Mouse (Mus musculus) T-cell, adult 2 months (primary cell): ENCODE measurements at regions not wholly inside any gene's neighbourhood (a gene's known extent, or its start where the extent isn't known, plus 50 kb on each side); places are given as distances from the start of the nearest gene placed in this dataset.

Source experiments
- DNase-seq: peaks from one replicate; pipeline ENCODE4 v3.0.0; 2022; ENCODE audit warnings: low spot score

- no peak for DNase-seq
These were observed 78.8 kb upstream of the Tle3 start for GRCm38 (mm10) chr9:61293223-61293985.

GRCm38 (mm10) chr9:61295001-61295400 is 77.2 kb upstream of the Tle3 start:
- DNase-seq: no peak

- DNase-seq: no peak
These were observed 75.7 kb upstream of the Tle3 start for GRCm38 (mm10) chr9:61296311-61296947.

DNA sequence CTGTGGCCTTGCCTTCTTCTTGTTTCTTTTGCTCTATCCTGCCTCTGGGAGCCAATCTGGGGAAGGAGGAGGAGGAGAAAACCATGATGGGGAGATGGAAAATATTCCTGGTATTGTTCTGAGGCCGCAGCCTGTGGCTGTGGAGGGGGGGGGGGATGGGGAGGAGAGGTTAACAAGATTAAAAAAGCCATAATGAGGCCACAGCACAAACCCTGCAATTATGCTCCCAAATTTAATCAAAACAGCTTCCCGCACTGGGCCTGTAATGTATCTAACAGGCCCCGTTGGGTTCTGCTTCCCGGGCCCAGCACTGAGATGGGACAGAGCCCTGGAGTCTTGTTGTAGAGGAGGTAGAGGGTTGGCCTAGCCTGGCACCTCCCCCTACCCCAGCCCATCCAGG is 74.8 kb upstream of the Tle3 start:
- DNase-seq: no peak

GRCm38 (mm10) chr9:61299873-61300560 is 72.1 kb upstream of the Tle3 start:
- DNase-seq: no peak

GRCm38 (mm10) chr9:61301070-61301469 is 71.1 kb upstream of the Tle3 start:
- DNase-seq: no peak

DNA sequence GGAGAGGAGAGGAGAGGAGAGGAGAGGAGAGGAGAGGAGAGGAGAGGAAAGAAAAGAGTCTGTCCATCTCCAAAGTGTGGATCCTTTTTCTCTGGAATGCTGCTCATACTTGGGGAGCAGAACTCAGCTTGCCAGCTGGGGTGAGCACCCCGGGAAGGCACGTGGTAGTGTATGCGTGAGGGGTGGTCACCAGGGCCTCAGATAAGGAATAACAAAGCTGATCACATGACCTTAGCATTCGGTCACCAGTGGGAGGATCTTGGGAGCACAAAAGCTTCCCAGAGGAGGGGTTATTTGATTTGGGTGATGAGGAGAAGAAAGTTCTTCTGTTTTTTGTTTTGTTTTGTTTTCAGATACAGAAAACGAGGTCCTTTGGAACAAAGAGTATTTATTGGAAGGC is 69.4 kb upstream of the Tle3 start:
- DNase-seq: no peak

GRCm38 (mm10) chr9:61306306-61306705 is 65.9 kb upstream of the Tle3 start:
- no peak for DNase-seq

DNA sequence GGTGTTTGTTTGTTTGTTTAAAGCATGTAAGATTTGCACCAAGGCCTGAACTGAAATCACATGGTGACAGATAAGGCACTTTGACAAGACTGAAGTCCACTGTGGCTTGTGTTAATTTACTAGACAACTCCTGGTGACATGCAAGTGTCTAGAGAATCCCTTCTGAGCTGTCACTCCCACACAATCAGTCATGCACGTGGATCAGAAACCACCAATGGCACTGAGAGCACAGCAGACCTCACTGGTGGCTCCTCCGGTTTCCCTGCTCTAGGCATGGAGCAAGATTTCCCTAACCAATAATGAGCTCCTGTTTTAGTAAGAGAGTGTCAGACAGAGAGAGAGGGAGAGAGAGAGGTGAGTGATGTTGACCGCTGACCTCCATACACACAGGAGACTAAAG is 63.1 kb upstream of the Tle3 start:
- DNase-seq: no peak

DNA sequence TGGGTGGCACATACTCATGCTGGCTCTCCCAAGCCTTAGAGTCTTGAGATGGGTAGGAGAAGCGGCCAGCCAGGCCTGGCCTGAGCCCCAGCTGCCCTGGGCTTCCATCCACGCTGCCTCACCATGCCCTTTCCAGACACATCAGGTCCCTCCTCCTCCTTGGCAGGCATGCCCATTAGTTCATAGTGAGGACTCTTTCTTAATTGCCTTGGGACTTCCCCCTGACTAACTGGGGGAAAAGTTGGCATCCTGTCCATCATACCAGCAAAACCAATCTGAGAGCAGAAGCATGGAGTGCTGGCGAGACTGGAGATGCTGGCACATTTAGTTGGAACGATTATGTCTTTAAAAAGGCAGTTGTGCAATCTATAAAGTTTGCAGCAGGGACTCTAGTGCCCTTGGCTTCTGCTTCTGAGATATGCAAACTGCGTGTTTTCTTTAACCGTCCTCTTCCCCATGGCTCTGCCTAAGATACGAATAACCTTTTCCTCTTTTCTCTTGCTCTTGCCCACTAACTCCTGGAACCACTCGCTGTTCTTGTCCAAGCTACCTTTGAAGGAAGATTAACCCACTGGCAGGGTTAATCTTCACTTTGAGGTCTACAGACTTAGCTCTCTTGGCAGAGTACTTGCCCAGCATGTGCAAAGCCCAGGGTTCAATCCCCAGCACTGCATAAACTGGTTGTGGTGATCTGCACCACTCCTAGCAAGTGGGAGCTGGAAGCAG is 62.2 kb upstream of the Tle3 start:
- DNase-seq: no peak

DNA sequence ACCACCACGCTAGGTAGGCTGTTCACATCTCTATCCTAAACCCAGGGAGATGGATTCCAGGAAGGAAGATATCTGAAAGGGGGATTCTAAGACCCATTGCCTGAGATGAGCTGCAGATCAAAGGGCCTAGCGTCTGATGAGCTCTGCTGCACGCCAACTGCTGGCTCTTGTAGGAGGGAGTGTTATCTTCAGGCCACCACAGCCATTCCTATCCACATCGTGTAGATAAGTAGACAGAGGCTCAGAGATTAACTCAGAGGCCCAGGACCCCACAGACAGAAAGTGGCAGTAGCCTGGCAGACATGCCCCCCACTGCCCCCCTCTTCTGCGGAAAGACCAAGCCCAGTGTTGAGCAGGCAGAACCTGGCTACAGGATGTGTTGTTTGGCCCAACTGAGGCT is 61.6 kb upstream of the Tle3 start:
- DNase-seq: no peak

DNA sequence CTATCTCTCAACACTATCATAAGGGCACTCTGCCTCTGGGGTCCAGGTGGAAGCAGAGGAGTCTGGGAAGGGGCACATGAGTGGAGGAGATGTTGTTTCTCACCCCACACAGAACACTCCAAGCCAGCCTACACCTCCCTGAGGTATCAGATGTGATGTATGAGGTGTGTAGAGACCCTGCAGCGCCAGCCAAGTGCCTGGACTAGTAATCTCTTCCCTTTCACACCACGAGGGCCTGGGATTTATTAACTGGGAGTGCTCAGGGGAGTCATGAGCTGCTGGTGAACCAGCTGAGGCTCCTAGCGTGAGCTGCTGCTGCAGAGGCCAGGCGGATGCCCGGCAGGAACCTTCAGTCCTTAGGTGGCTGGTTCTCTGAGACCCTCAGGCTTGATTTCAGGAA is 60.6 kb upstream of the Tle3 start:
- DNase-seq: no peak

DNA sequence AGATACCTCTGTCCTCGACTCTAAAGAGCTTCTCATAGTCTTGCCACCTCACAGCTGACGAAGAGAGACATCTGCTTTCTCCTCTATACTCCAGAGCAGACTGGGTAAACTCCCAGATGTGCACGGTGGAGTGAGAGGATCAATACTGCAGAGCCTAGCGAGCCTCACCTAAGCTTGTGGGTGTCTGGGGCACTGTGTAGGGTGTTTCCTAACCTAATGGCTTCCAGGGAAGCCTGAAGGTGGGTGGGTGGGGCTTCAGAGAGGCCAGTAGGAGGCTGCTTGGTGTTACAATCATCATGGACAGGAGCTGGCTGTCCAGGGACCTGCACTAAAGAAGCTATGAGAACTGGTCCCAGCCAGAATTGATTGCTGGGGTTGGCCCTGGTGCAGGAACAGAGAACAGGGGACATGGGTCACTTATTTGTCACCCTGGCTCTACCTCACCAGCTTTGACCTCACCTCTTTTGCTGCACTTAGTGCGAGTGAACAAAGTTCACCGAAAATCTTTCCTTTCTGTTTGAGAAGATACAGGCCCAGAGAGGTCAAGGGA is 57.5 kb upstream of the Tle3 start:
- DNase-seq: no peak

DNA sequence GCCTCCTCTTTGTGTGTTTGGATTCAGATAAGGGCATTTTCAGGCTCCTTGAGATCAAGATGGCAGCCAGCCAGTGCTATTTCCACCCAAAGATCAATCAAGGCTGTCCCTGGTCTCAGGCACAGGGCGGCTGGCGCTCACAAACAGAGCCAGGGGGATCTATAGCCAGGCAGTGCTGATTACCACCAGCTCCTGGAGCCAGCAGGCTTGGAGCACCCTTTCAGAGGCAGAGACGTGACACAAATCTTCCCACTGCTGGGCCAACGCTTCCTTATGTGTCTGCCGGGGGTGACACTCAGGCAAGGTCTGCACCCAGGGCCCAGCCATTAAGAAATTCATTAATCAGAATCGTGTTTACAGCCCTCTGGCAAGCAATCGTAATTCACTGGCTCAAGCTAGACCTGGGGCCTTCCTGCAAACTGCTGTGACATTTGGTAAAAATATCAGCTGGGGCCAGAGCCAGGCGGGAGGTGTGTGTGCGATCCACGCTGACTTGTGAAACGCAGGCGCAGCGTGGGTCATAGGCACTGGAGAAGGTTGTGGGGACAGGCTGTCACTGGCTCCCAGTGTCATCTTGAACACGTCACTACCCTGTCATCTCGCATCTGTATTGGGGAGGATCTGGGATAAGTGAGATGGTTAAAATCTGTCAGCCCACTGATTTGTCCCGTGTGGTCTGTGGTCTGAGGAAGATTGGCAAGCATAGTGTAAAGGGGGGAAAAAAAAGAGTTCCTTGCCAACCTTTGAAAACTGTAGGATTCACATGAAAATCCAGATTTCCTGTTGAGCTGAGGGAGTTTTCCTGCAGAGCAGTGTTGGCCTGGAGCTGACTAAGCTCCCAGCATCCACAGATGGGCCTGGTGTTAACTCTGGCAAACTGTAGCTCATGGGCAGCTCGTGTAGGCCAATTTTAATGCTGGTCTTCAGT is 56.5 kb upstream of the Tle3 start:
- DNase-seq: no peak

GRCm38 (mm10) chr9:61316442-61316841 is 55.7 kb upstream of the Tle3 start:
- no peak for DNase-seq

- DNase-seq: no peak
These were observed 52.4 kb upstream of the Tle3 start for GRCm38 (mm10) chr9:61319721-61320120.

GRCm38 (mm10) chr9:61321314-61321713 is 50.9 kb upstream of the Tle3 start:
- DNase-seq: no peak

DNA sequence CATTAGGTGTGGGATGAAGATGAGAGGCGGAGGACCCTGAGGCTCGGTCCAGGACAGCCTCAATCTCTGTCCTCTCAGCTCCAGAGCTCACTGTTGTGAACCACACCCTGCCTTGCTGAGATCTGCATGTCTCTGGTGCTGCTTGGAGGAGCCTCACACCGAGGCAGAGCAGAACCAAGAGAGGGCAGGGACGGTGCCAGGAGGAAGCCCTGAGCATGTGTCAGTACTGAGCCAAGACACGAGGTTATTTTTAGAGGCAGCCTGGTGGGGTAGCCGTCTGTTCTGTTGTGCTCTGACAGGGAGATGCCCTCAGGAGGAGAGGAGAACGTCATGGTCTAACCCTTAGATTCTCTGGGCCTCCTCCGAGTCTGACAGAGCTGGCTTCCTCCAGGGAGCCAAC is 50.3 kb upstream of the Tle3 start:
- DNase-seq: no peak

- DNase-seq: peak; percentile 25
These were observed 49.8 kb upstream of the Tle3 start for GRCm38 (mm10) chr9:61322333-61322732.
